Mouse (Mus musculus): ENCODE measurements around the gene Exoc8. TPM values are rescaled to one million over a fixed set of nuclear protein-coding genes. Genes with fewer than 3 reads are reported as not detected.
A peak's percentile ranks its signal among the peaks of the same experiment; 100 is the strongest.

Gene Exoc8
- total and polyA plus RNA-seq, 3 experiments = 9.5 to 16.9 TPM; not detected in 1

- Histone ChIP-seq H3K4me1 (ENCODE audit: control insufficient read depth in 1 of 2, insufficient read depth in 2 of 2, low read length in 2 of 2) (peaks cover 26 to 39% of the 10 kb centered on the region in 2 experiments), H3K27me3 (ENCODE audit: control insufficient read depth in 1 of 2, insufficient read depth in 2 of 2, low read length in 2 of 2) (no peaks in the 10 kb centered on the region), H3K79me2 (ENCODE audit: control insufficient read depth, insufficient read depth, low read length, poor library complexity) (peaks cover 69% of the 10 kb centered on the region), H3K9me3 (replicated peaks; ENCODE audit: insufficient read depth, low read length) (no peaks in the 10 kb centered on the region), H3K4me3 (ENCODE audit: control insufficient read depth in 1 of 2, insufficient read depth in 1 of 2, low read depth in 2 of 2, low read length in 2 of 2) (peak within 1 kb of the TSS; percentile 81 to 96), H3K36me3 (ENCODE audit: control insufficient read depth in 1 of 2, insufficient read depth in 2 of 2, low read length in 2 of 2) (peaks cover 4 to 45% of the 10 kb centered on the region in 2 experiments; a peak in 3 of 4 replicates), H3K9ac (ENCODE audit: control insufficient read depth, low read depth, low read length, poor library complexity, severe bottlenecking) (peak within 1 kb of the TSS; percentile 97), H3K27ac (ENCODE audit: control insufficient read depth, low read depth, low read length) (peak within 1 kb of the TSS; percentile 74)
- DNase-seq (ENCODE audit: low read depth, low spot score) = peak; percentile 94
- no peak for TF ChIP-seq GABPA (IDR thresholded peaks at IDR 0.05; ENCODE audit: low read depth, low read length)
- peak; percentile 80 for TF ChIP-seq TCF12 (IDR thresholded peaks at IDR 0.05; ENCODE audit: low read depth, low read length)
- no peak for TF ChIP-seq SMC3 (IDR thresholded peaks at IDR 0.05; ENCODE audit: low read depth, low read length)
- peak; percentile 60; the same call in 1 of the 2 replicates for TF ChIP-seq BHLHE40 (IDR thresholded peaks at IDR 0.05; ENCODE audit: borderline replicate concordance, low read depth, low read length)
- TF ChIP-seq GATA1 (IDR thresholded peaks at IDR 0.05; ENCODE audit: low read depth, low read length) = no peak
- peak; percentile 79 for TF ChIP-seq NRF1 (IDR thresholded peaks at IDR 0.05; ENCODE audit: insufficient read depth, low read depth, low read length, poor library complexity, severe bottlenecking)
- TF ChIP-seq ETS1 (IDR thresholded peaks at IDR 0.05; ENCODE audit: low read depth, low read length) = no peak; the same call in 1 of the 2 replicates
- TF ChIP-seq MAX (IDR thresholded peaks at IDR 0.05; ENCODE audit: low read length) = peak; percentile 91
- TF ChIP-seq MYC (IDR thresholded peaks at IDR 0.05; ENCODE audit: low read depth, low read length) = peak; percentile 95
- no peak for TF ChIP-seq POLR2AphosphoS5 (IDR thresholded peaks at IDR 0.05; ENCODE audit: borderline replicate concordance, low read depth, low read length)
- TF ChIP-seq SIN3A (IDR thresholded peaks at IDR 0.05; ENCODE audit: low read length) = peak; percentile 85; the same call in 1 of the 2 replicates
- TF ChIP-seq MAZ (IDR thresholded peaks at IDR 0.05; ENCODE audit: low read depth, low read length) = peak; percentile 36; the same call in 1 of the 2 replicates
- TF ChIP-seq MXI1 (IDR thresholded peaks at IDR 0.05; ENCODE audit: low read depth, low read length) = peak; percentile 97
- no peak; the same call in 1 of the 2 replicates for TF ChIP-seq TBP (IDR thresholded peaks at IDR 0.05; ENCODE audit: low read depth, low read length)
- TF ChIP-seq ZC3H11A (IDR thresholded peaks at IDR 0.05; ENCODE audit: low read depth, low read length) = no peak
- TF ChIP-seq RCOR1 (IDR thresholded peaks at IDR 0.05; ENCODE audit: low read depth, low read length) = no peak
- TF ChIP-seq NELFE (IDR thresholded peaks at IDR 0.05; ENCODE audit: low read depth, low read length) = peak; percentile 95
- TF ChIP-seq ZNF384 (IDR thresholded peaks at IDR 0.05; ENCODE audit: low read depth, low read length) = no peak
- TF ChIP-seq EP300 (IDR thresholded peaks at IDR 0.05; ENCODE audit: low read depth in 1 of 2, low read length in 2 of 2) = 0 out of 4 replicates have a peak, but pooled peaks of 1 of the 2 experiments have one; percentile 17
- TF ChIP-seq ELF1 (IDR thresholded peaks at IDR 0.05; ENCODE audit: low read depth, low read length) = peak; percentile 90
- TF ChIP-seq TAL1 (IDR thresholded peaks at IDR 0.05; ENCODE audit: low read length) = no peak
- TF ChIP-seq CHD2 (IDR thresholded peaks at IDR 0.05; ENCODE audit: low read length) = no peak
- TF ChIP-seq MEF2A (IDR thresholded peaks at IDR 0.05; ENCODE audit: extremely low read depth, insufficient replicate concordance, low read depth, low read length, poor library complexity, severe bottlenecking) = no peak
- no peak for TF ChIP-seq UBTF (IDR thresholded peaks at IDR 0.05; ENCODE audit: borderline replicate concordance, insufficient read depth, low read depth, low read length)
- no peak for TF ChIP-seq JUND (IDR thresholded peaks at IDR 0.05; ENCODE audit: low read depth, low read length)
- no peak for TF ChIP-seq CTCF (IDR thresholded peaks at IDR 0.05 in 2 of 3, conservative IDR thresholded peaks at IDR 0.05 in 1 of 3; ENCODE audit: control insufficient read depth in 1 of 3, insufficient read depth in 1 of 3, low read depth in 2 of 3, low read length in 3 of 3, poor library complexity in 1 of 3, severe bottlenecking in 1 of 3)
- TF ChIP-seq POLR2AphosphoS2 (IDR thresholded peaks at IDR 0.05; ENCODE audit: low read length) = peak; percentile 75
- TF ChIP-seq USF1 (IDR thresholded peaks at IDR 0.05; ENCODE audit: low read depth, low read length) = peak; percentile 84
- TF ChIP-seq CHD1 (IDR thresholded peaks at IDR 0.05; ENCODE audit: low read depth, low read length) = no peak; the same call in 1 of the 2 replicates
- TF ChIP-seq MYB (IDR thresholded peaks at IDR 0.05; ENCODE audit: low read depth, low read length) = no peak
- TF ChIP-seq KAT2A (conservative IDR thresholded peaks at IDR 0.05; ENCODE audit: low read depth, low read length) = peak; percentile 59; the same call in 1 of the 2 replicates
- no peak for TF ChIP-seq ZKSCAN1 (IDR thresholded peaks at IDR 0.05; ENCODE audit: low read depth, low read length)
- peak; percentile 89 for TF ChIP-seq HCFC1 (IDR thresholded peaks at IDR 0.05; ENCODE audit: low read depth, low read length)
- TF ChIP-seq RAD21 (IDR thresholded peaks at IDR 0.05; ENCODE audit: low read depth, low read length) = no peak
- no peak for TF ChIP-seq USF2 (IDR thresholded peaks at IDR 0.05; ENCODE audit: borderline replicate concordance in 1 of 2, insufficient read depth in 1 of 2, low read depth in 1 of 2, low read length in 2 of 2)
These were observed 35.0 kb downstream of the Exoc8 start, which contains the start of the genes Gnpat and 2810004N23Rik for GRCm38 (mm10) chr8:124862321-124863162. TSS of gene Gnpat (plus strand) at chr8:124863033. TSS of gene 2810004N23Rik (minus strand) at chr8:124863120.

Measured in MEL (cell line).